Mouse (Mus musculus): ENCODE results near the gene Gjb3. TPM values are rescaled to one million over a fixed set of nuclear protein-coding genes. Genes with fewer than 3 reads are reported as not detected.
A peak's percentile ranks its signal among the peaks of the same experiment; 100 is the strongest.

Gjb3 gene
- polyA plus RNA-seq, 1 experiment from 2014 or later, result 0.33 TPM

DNA sequence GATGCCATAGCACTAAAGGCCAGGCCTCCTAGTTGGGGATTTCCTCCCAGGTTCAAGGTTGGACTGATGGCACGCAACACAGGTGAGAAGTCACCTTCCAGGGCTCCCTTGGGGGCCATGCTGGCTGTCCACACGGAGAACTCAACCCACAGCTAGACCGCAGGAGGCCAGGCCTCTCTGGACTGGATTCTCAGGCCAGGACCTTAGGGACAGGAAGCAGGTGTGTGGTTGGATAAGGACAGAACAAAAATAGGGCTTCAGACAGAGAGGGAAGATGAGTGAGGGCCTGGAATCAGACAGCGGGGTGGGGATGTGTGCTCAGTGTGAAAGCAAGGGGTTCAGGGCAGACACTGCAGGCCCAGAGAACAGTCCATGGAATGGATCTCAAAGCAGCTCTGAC is 43.7 kb downstream of the Gjb3 start:
- no peaks in the 10 kb centered on the region for H3K27me3 ChIP-seq (ENCODE audit: control insufficient read depth, insufficient read depth, low read depth, low read length)
- H3K9ac ChIP-seq (ENCODE audit: low read depth, low read length), result no peak overlapping the region
- no peak for ATAC-seq (ENCODE audit: low read depth)
- H3K27ac ChIP-seq (ENCODE audit: low read length), result no peak overlapping the region
- H3K4me1 ChIP-seq (ENCODE audit: control insufficient read depth, low read depth, low read length), result no peaks in the 10 kb centered on the region
- no peaks in the 10 kb centered on the region for H3K36me3 ChIP-seq (ENCODE audit: control insufficient read depth, insufficient read depth)
- H3K9me3 ChIP-seq (replicated peaks; ENCODE audit: control insufficient read depth, low read length), result no peaks in the 10 kb centered on the region
- WGBS (ENCODE audit: insufficient replicate concordance), result 37% methylated on average over 4 of the region's 4 CpGs
- H3K4me3 ChIP-seq (ENCODE audit: low read depth, low read length), result no peak overlapping the region
- H3K4me2 ChIP-seq (ENCODE audit: low read depth, low read length), result no peak overlapping the region

DNA sequence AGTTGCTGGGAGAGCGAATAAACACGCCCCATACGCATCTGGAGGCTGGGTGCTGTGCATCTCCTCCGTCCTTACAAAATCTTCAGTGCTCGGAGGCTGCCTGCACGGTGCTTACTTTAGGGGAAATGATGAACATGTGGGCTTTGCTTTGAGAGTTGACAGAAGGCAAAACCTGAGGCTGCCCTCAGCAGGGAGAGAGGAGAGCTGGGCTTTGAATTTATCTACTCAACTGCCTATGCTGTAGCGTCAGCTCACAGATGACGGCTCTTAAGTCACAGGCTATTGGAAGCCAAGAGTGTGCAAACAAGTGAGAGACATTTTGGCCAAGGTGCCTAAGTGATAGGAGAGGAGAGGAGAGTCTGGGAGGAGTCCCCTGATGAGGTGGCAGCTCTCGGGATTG is 51.4 kb downstream of the Gjb3 start:
- 68% methylated on average over 9 of the region's 9 CpGs for WGBS (ENCODE audit: insufficient replicate concordance)

DNA sequence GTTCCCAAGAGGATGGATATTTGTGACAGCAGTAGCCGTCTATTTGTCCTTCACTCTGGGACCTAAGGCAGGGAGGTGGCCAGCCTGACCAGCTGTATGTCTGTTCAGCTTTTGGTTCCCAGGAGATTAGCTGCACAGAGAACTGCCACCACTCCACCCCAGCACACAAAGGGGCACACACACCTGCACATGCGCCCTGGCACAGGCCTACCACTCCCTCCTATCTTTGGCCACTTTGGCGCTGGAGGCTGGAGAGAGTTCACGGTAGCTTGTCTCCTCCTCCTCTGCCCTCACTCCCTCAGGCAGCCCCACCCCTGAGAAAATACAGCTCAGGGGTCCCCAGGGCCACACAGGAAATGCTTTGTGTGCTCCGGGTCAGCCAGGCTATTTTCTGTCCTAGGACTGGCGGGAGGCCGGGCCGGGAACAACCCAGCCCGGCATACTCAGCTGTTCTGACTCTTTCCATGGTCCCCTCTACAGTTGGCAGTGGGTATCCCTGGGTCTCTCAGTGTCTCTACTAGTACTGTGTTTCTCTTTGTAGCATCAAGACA is 52.1 kb downstream of the Gjb3 start:
- Histone ChIP-seq H3K4me3 (ENCODE audit: low read depth, low read length) (no peak overlapping the region), H3K36me3 (ENCODE audit: control insufficient read depth, insufficient read depth) (no peaks in the 10 kb centered on the region), H3K9me3 (replicated peaks; ENCODE audit: control insufficient read depth, low read length) (no peaks in the 10 kb centered on the region), H3K4me2 (ENCODE audit: low read depth, low read length) (no peak overlapping the region), H3K27me3 (ENCODE audit: control insufficient read depth, insufficient read depth, low read depth, low read length) (no peaks in the 10 kb centered on the region), H3K9ac (ENCODE audit: low read depth, low read length) (no peak overlapping the region), H3K4me1 (ENCODE audit: control insufficient read depth, low read depth, low read length) (no peaks in the 10 kb centered on the region), H3K27ac (ENCODE audit: low read length) (no peak overlapping the region)
- 37% methylated on average over 9 of the region's 9 CpGs for WGBS (ENCODE audit: insufficient replicate concordance)
- ATAC-seq (ENCODE audit: low read depth), result peak; percentile 24; the same call in 1 of the 2 replicates

More for the DNA sequence above, 51.4 kb downstream of the Gjb3 start:
- Histone ChIP-seq H3K4me1 (ENCODE audit: control insufficient read depth, low read depth, low read length) (no peaks in the 10 kb centered on the region), H3K27ac (ENCODE audit: low read length) (no peak overlapping the region), H3K4me2 (ENCODE audit: low read depth, low read length) (no peak overlapping the region), H3K27me3 (ENCODE audit: control insufficient read depth, insufficient read depth, low read depth, low read length) (no peaks in the 10 kb centered on the region), H3K9me3 (replicated peaks; ENCODE audit: control insufficient read depth, low read length) (no peaks in the 10 kb centered on the region), H3K36me3 (ENCODE audit: control insufficient read depth, insufficient read depth) (no peaks in the 10 kb centered on the region), H3K4me3 (ENCODE audit: low read depth, low read length) (no peak overlapping the region), H3K9ac (ENCODE audit: low read depth, low read length) (no peak overlapping the region)
- no peak for ATAC-seq (ENCODE audit: low read depth)

Other genes with a start within 250 kb of the Gjb3 start
- 8.2 and 8.5 TPM in 2 replicates for gene Tmem35b, start 207.2 kb downstream of the Gjb3 start, polyA plus RNA-seq (2015; fragmentation: Nextera tagmentation; extraction: Ambion mirVana)
- 0.19 and 0.24 TPM in 2 replicates for gene Dlgap3, start 161.6 kb downstream of the Gjb3 start, polyA plus RNA-seq (2015; fragmentation: Nextera tagmentation; extraction: Ambion mirVana)
- gene Smim12, start 87.1 kb downstream of the Gjb3 start, polyA plus RNA-seq (2015; fragmentation: Nextera tagmentation; extraction: Ambion mirVana), result 24.5 and 24.6 TPM in 2 replicates
- 1.8 and 2.8 TPM in 2 replicates for gene Gja4, start 16.8 kb downstream of the Gjb3 start, polyA plus RNA-seq (2015; fragmentation: Nextera tagmentation; extraction: Ambion mirVana)
- gene Gjb4, start 23.2 kb upstream of the Gjb3 start, polyA plus RNA-seq (2015; fragmentation: Nextera tagmentation; extraction: Ambion mirVana), result 0.06 TPM in 1 of 2 replicates, not detected in the other
- gene Gjb5, start 27.3 kb upstream of the Gjb3 start, polyA plus RNA-seq (2015; fragmentation: Nextera tagmentation; extraction: Ambion mirVana), result 0.06 and 0.07 TPM in 2 replicates

Data from liver, embryonic 16.5 days (tissue).